Mouse (Mus musculus) thymus, adult 2 months (tissue): ENCODE results near the gene Acvr1b.

Source experiments
- CTCF ChIP-seq: fragments of 200-500 bp; IDR thresholded peaks from 2 replicates; pipeline ENCODE4 v1.5.1; 2012; ENCODE audit warnings: mild to moderate bottlenecking, control low read depth, low read length, moderate library complexity, borderline replicate concordance; ENCODE audit not compliant: control insufficient read depth, poor library complexity, insufficient read depth; ENCODE audit errors: extremely low read depth
- POLR2A ChIP-seq: fragments of 200-500 bp; IDR thresholded peaks from 2 replicates; pipeline ENCODE4 v1.6.1; 2012; ENCODE audit warnings: mild to moderate bottlenecking, low read length, control low read depth, moderate library complexity; ENCODE audit not compliant: control insufficient read depth, poor library complexity, insufficient read depth; ENCODE audit errors: extremely low read depth

GRCm38 (mm10) chr15:101259922-101260321, 86.1 kb downstream of the Acvr1b start:
- TF ChIP-seq POLR2A (no peak), CTCF (no peak)
